Mouse (Mus musculus): Measurements from ENCODE around the gene Caskin1. TPM values are rescaled to one million over a fixed set of nuclear protein-coding genes. Genes with fewer than 3 reads are reported as not detected.
"Not testable (repeated sequence)": the region's sequence is repeated elsewhere in the genome, so short reads cannot be mapped to it uniquely, and the experiment has no call there.

Gene Caskin1
- total RNA-seq (2021) = 100 to 1,000 TPM; 158 to 160 TPM

GRCm38 (mm10) chr17:24488186-24488661, at the start of gene Caskin1:
Caskin1 (plus strand) TSS chr17:24488601.
- DNase-seq = no peak

GRCm38 (mm10) chr17:24440377-24440776, 48.0 kb upstream of the Caskin1 start:
- no peak for DNase-seq

GRCm38 (mm10) chr17:24441148-24441547, 47.3 kb upstream of the Caskin1 start:
- DNase-seq = no peak

DNA sequence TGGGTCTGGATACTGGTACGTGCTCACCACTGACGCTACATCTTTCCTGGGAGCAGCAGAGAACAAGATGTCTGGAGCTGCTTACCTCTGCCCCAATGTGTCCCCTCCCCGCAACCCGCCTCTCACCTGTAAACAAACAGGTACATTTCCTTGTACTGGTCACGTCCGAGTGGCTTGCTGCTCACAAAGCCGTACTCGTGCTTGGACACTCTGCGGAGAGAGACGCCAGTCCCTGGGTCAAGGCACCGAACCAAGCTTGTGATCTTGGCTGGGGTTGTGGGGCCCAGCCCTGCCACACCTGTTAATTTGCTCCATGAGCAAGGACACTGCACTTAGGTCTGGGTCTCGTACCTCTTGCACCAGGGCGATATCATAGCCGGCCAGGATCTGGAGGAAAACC, 46.3 kb upstream of the Caskin1 start:
- DNase-seq = no peak

DNA sequence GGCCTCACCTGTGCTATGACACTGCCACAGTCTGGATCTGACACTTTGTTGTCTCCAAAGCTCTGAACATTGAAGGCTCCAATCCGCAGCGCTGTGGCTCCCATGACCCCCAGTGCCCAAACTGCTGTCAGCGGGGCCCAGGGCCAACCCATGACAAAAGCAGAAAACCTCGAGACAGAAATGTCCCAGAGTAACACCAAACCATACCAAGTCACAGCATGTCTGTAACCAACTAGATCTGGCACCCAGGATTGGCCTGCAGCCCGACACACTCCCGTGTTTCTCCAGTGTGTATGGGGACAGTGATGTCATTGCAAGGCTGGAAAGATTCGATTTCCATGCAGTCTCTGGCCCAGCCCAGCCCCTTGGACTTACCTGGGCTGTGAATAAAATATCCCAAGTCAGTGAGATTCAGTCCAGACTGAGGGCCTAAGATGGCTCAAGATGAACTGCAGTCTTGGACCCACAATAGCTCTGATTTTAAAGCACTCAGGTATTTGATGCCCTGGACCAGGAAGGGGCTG, 45.7 kb upstream of the Caskin1 start, which contains the start of gene Dnase1l2:
Gene Dnase1l2, minus strand, starts transcription at position 474 of the 524 bp plus-strand sequence.
- no peak for DNase-seq

- DNase-seq = peak in 1 of 2 experiments; percentile 35
These were observed 45.0 kb upstream of the Caskin1 start for GRCm38 (mm10) chr17:24443409-24443808.

DNA sequence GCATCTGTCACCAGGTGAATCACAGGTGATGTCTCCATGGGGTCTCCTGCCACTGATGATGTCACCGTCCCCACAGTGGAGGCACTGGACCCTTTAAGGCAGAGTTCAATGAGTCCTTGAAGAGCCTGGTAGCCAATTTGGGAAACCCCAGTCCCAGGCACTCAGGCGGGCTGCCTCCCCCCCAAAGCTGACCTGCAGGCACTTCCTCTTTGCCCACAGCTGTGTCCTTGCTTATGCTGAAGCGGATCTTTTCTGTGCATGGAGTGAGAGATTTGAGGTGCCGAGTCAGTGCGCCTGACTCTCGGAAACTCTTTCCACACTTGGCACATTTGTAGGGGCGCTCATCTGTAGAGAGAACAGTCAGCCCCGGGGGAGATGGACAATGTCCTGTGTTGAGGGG, 41.8 kb upstream of the Caskin1 start:
- DNase-seq = no peak

DNA sequence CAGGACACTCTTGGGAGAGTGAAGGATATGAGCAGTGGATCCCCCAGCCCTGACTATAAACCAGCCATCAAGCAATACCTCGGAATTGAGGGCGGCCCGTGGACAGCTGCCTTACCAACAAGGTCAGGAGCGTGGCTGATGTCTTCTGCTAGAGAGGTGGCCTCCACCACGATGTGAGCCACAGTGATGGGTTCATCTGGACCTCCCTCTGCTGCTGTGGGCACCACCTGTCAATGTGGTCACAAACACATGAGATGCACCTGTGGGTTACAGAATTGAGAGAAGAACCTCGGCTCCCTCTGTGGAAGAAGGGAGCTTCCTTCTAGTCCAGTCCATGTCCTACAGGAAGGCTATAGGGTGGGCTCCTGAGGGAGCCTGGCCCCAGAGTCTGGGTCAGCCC, 38.9 kb upstream of the Caskin1 start:
- no peak for DNase-seq

DNA sequence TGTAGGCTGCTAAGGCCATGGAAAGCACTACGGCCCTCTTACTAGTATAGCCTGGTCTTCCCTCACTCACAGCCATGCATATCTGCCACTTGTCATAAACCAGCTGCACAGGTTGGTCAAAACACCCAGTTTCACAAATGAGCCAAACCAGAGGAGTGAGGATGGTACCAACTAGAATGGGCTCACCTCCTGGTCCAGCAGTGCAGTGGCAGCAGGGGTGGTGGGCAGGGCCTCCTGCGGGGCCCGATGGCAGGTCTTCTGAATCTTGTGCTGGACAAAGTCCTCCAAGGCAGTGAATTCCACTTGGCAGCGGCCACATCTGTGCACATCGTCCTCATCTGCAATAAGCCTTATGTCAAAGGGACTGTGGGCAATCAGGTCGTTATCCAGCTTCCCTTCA, 37.2 kb upstream of the Caskin1 start:
- DNase-seq = no peak

GRCm38 (mm10) chr17:24453372-24453771, 35.0 kb upstream of the Caskin1 start:
- DNase-seq = no peak

DNA sequence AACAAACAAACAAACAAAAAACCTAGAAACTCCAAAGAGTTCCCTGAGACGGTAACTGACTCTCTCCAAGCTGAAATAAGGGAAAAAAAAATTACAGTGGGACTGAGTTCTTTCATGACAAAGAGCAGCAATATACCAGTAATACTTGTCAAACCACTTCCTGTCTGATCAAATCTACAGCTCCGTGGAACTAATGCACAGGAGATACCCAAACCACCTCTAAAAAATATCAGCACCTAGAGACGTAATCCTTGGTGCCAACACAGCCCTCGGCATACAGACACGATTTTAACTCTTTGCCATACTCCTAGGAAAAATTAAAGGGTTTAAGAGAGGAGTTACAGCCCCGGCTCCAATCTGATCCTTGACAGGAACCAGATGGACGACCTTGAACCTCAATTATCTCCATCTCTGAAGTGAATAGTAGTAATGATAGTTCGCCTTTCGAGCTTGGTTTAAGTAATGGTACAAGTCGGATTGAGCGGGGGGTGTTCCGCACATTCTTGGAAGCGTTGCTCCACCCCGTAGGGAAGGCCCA, 34.1 kb upstream of the Caskin1 start:
- no peak for DNase-seq

- DNase-seq = peak; percentile 99
These were observed 33.5 kb upstream of the Caskin1 start for GRCm38 (mm10) chr17:24454756-24455522.

- DNase-seq = not testable (repeated sequence)
These were observed 32.7 kb upstream of the Caskin1 start for GRCm38 (mm10) chr17:24455523-24456206.

- DNase-seq = no peak
These were observed 26.8 kb upstream of the Caskin1 start for GRCm38 (mm10) chr17:24461580-24461979.

DNA sequence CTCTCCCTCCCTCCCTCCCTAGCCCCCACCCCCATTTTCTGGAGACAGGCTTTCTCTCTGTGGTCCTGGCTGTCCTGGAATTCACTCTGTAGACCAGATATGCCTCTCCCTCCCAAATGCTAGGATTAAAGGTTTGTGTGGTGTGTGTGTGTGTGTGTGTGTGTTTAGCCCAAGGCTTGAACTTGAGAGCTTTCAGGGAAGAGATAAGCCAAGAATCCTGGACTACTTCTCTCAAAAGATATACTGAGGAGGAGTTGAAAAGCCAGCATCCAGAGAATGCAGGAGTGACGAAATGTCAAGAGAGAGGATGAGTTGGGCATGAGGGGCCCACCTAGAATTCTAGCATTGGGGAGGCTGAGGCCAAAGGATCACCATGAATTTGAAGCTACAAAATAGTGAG, 25.5 kb upstream of the Caskin1 start:
- no peak for DNase-seq

DNA sequence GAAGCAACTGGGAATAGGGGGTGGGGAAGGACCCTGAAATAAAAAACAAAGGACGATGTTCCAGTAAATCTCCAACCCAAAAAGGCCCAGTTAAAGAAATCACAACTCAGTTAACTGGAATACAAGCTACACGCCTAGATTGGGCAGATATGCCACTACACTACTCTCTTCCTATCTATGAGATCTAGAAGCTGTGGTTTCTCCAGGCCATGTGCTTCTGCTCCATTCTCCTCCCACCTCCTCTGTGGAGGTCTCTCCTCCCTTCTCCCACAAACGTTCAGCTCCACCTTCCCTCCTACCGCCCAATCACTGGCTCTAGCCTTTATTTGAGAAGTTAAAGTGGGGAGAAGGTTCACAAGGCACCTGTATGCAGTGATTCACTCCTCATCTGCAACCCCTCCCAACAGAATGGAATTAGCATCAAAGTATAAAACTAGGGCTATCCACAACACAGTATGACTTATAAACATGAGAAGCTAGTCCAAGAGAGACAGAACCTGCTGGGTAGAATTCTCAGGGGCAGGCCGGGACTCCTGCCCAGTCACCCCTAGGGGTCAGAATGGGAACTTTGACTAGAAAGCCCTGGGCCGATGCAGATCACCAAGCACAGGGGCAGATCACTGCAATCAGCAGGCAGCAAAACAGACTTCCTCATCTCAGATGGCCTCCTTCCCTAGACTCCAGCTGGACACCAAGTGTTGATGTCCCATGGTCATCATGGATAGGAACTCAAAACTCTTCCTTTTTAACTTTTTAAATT, 24.8 kb upstream of the Caskin1 start:
- DNase-seq = no peak

DNA sequence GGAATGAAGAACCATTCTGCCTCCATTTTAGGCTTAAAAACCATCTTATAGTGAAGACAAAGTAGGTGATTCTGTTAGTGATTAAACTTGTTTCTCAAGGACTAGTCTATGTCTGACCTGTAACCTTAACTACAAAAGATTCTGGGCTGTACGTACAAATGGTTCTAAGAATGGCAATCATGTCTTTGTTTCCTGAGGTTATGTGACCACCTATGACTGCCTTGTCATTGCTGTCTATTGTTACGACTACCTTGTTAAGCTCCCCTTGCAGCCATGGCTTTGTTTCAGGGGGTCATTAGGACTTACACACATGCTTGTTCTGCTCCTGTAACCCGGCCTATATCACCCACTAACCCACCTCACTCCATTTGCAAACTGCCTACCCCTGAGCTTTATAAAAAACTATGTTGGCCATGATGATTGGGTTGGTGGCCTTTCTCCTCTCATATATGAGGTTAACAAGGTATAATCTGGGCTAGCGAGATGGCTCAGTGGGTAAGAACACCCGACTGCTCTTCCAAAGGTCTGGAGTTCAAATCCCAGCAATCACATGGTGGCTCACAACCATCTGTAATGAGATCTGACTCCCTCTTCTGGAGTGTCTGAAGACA, 19.7 kb upstream of the Caskin1 start:
- DNase-seq = no peak

GRCm38 (mm10) chr17:24469336-24469909, 19.0 kb upstream of the Caskin1 start:
- no peak for DNase-seq

GRCm38 (mm10) chr17:24469910-24470602, 18.3 kb upstream of the Caskin1 start, which contains the start of the genes E4f1 and Pgp:
E4f1 (minus strand) TSS chr17:24470313.
Pgp (plus strand) TSS chr17:24470392.
- peak; percentile 99 for DNase-seq

DNA sequence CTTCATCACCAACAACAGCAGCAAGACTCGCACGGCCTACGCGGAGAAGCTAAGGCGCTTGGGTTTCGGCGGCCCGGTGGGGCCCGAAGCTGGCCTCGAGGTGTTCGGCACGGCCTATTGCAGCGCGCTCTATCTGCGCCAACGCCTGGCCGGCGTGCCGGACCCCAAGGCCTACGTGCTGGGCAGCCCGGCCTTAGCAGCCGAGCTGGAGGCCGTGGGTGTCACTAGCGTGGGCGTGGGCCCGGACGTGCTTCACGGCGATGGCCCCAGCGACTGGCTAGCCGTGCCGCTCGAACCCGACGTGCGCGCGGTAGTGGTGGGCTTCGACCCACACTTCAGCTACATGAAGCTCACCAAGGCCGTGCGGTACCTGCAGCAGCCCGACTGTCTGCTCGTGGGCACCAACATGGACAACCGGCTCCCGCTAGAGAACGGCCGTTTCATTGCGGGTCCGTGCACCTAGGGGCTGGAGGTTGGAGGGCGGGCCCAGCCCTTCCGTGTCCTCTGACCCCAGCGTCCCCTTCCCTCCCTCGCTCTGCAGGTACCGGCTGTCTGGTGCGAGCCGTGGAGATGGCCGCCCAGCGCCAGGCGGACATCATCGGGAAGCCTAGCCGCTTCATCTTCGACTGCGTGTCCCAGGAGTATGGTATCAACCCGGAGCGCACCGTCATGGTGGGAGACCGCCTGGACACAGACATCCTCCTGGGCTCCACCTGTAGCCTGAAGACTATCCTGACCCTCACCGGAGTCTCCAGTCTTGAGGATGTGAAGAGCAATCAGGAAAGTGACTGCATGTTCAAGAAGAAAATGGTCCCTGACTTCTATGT, 17.5 kb upstream of the Caskin1 start:
- DNase-seq = peak in 1 of 2 experiments; percentile 55

Data from layer of hippocampus, postnatal 36 days (tissue).